Mouse (Mus musculus) lung, postnatal 14 days (tissue): ENCODE measurements around the gene Nadsyn1.
A peak's percentile ranks its signal among the peaks of the same experiment; 100 is the strongest.

Experiments
- DNase-seq: peaks from one replicate; pipeline ENCODE4 v3.0.0; 2021

The Nadsyn1 gene

DNA sequence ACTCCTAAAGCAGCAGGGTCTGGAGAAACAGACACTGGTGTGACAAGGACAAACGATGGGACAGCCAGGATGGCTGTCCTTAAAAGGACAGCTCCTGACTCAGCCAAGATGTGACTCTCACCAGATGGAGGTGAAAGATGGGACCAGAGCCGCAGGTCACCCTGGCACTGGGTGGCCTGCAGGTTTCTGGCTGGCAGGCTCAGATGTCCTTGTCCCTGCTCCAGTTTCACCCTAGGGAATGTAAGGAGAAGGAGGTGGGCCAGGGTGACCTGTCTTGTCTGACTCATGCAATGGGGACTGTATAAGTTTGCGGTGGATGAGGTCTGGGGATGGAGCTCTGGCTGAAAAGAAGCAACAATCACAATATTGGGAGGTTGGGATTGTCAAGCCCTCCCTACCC, 70.0 kb downstream of the Nadsyn1 start:
- no peak for DNase-seq

DNA sequence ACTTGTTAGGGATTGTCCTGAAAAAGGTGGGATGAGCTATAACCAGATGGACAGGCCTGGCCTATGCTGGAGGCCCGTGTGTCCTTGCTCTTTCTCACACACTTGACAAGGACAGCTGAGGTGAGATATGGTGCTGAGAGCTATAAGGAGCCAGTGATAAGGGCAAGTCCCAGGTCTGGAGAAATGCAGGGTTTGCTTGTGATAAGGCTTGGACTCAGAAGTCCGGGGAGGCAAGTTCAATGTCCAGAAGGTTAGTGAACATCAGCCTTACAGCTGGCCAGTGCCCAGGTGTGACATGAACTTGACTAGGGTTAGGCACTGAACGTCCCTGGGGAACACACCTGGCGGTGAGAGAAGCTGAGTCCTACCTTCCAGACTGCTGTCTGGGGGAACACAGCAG, 70.6 kb downstream of the Nadsyn1 start:
- no peak for DNase-seq

DNA sequence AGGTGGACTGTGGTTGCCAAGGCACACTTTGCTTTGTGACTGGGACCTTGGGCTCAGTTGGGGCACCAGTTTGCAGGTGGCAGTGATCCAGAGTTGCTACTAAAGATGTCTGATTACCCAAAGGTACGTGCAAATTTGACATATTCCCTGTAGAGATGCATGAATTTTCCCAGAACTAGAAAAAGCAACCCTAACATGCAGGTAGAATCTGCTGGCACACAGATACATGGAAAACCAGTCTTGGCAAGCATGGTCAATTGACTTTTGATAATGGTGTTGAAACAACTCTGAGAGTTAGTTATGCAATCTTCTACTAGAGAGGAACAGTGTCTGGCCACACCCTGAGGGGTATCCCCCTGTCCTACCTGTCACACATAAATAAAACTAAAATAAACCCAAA, 71.3 kb downstream of the Nadsyn1 start:
- no peak for DNase-seq

DNA sequence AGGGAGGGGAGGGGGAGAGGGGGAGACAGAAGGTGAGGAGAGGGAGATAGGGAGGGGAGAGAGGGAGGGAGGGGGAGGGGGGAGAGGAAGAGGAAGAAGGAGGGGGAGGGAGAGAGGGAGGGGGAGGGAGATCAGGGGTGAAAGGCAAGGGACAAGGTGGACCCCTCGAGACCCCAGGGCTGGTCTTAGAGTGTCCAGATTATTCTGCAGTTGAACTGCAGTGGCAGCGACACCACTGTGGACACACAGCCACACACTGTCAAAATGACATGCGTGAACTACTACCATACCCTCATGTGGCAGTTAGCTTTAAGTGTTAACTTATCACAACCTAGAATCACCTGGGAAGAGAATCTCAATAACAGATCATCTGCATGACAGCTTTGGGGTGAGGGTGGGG, 73.6 kb downstream of the Nadsyn1 start:
- no peak for DNase-seq

DNA sequence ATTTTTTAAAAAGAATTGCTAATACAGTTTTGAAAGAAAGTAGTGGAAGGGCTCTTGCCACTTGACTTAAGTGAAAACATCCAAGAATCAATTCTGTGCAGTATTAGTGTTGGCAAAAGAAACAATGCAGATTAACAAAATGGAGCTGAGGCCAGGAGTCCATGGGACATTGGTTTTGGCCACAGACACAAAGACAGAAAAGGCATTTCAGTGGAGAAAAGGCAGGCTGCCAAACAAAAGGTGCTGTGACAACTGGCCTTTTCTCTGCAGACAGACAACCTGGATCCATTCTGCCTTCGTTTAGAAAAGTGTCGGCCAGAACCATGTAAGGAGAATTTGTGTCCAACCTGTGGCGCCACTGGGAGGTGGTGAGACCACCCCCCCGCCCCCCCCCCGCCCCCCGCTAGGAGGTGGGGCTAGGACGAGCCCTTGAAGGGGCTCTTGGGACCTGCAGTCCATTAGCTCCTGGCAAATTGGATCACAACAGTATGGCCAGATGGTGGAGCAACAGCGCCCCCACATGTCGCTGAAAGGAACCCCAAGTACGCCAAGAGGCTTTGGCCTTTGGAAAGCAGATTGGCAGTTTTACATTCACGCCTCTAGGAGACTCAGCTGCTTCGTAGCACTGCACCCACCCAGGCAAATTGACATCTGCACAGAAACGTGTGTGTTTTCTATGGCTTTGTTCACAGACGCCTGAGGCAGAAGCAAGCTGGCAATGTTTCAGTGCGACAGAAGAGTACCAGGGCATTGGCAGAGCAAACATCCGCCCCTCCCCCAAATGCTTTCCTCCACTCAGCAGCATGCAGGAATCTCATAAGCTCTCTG, 74.4 kb downstream of the Nadsyn1 start:
- peak; percentile 93 for DNase-seq
